Comparison of ENCODE assay signal across 17 mouse cellular contexts in the genomic region with DNA sequence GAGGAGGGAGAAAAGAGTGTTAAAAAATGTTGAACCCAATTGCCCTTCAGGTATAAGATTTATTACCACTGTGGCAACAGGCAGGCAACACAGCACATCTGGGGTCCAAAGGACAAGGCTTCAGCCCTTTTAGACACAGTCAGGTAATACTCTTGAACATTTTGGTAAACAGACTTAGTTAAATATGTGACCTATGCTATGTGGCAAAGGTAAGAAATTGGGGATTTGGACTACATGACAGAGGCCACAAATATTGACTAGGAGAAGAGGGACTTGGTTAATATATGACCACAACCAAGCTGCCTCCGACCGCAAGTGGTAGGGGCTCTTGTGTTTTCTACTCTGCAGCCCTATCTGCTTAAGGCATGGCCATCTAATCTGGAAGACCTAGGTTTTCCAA. TPM values are rescaled to one million over a fixed set of nuclear protein-coding genes. Genes with fewer than 3 reads are reported as not detected.
"Had no signal": no experiment of that assay in that cellular context is flagged by ENCODE, and none has a peak within 500 bp of the region (broad histone marks: within the 10 kb centered on the region; RNA-seq: fewer than 3 reads in every experiment).

No protein-coding gene starts in this region.

- ATAC-seq: intestine, embryonic 15.5 days; lung, postnatal 0 days; midbrain, embryonic 13.5 days had no signal

- DNase-seq: left cerebral cortex, postnatal 4 days; lung, adult 2 months; lung, postnatal 36 days; right cerebral cortex, postnatal 25 days; thymus, adult 18-20 months; thymus, postnatal 14 days had no signal

- H3K4me2 ChIP-seq: hindbrain, embryonic 14.5 days; intestine, embryonic 15.5 days; limb, embryonic 13.5 days; midbrain, embryonic 13.5 days had no signal

- H3K4me1 ChIP-seq: intestine, embryonic 15.5 days; limb, embryonic 13.5 days; midbrain, embryonic 13.5 days had no signal

- H3K27me3 ChIP-seq: intestine, embryonic 15.5 days; limb, embryonic 13.5 days; midbrain, embryonic 13.5 days had no signal

- H3K9ac ChIP-seq: hindbrain, embryonic 14.5 days; intestine, embryonic 15.5 days; limb, embryonic 13.5 days; midbrain, embryonic 13.5 days had no signal

- H3K9me3 ChIP-seq: intestine, embryonic 15.5 days; midbrain, embryonic 13.5 days had no signal

- H3K4me3 ChIP-seq: intestine, embryonic 15.5 days; limb, embryonic 13.5 days; midbrain, embryonic 13.5 days had no signal

- H3K27ac ChIP-seq: hindbrain, embryonic 14.5 days; intestine, embryonic 15.5 days; kidney, postnatal 0 days; limb, embryonic 13.5 days; midbrain, embryonic 13.5 days had no signal

- H3K36me3 ChIP-seq: intestine, embryonic 15.5 days; limb, embryonic 13.5 days; midbrain, embryonic 13.5 days had no signal

RNA-seq across cellular contexts. Expression of a gene that starts 5.3 kb away (rescaled TPM):
- polyA plus RNA-seq: hindbrain, embryonic 14.5 days; intestine, embryonic 15.5 days; large intestine, adult 2 months; lung, adult 2 months; lung, postnatal 0 days; midbrain, embryonic 13.5 days; midbrain, postnatal 0 days; neural tube, embryonic 14.5 days; small intestine, adult 2 months; stomach, embryonic 14.5 days had no signal
